Mouse (Mus musculus): ENCODE measurements around the gene Rapsn.

Gene Rapsn

GRCm38 (mm10) chr2:91081775-91082695 is 46.6 kb downstream of the Rapsn start, which contains the start of gene Spi1:
Spi1 (plus strand) TSS chr2:91082390.
- DNase-seq: no peak

GRCm38 (mm10) chr2:91082844-91083243 is 47.4 kb downstream of the Rapsn start:
- peak; percentile 67 to 80 for DNase-seq

- DNase-seq: peak in 1 of 2 experiments; percentile 19
These were observed 48.0 kb downstream of the Rapsn start for GRCm38 (mm10) chr2:91083366-91083940.

- DNase-seq: no peak
These were observed 48.9 kb downstream of the Rapsn start for GRCm38 (mm10) chr2:91084179-91084820.

- DNase-seq: no peak
These were observed 50.3 kb downstream of the Rapsn start for GRCm38 (mm10) chr2:91085494-91086391.

GRCm38 (mm10) chr2:91086392-91087237 is 51.2 kb downstream of the Rapsn start:
- no peak for DNase-seq

GRCm38 (mm10) chr2:91087453-91087852 is 52.0 kb downstream of the Rapsn start:
- DNase-seq: peak in 1 of 2 experiments; percentile 31

GRCm38 (mm10) chr2:91088987-91089386 is 53.6 kb downstream of the Rapsn start:
- no peak for DNase-seq

- no peak for DNase-seq
These were observed 54.8 kb downstream of the Rapsn start for GRCm38 (mm10) chr2:91090208-91090607.

GRCm38 (mm10) chr2:91090827-91091226 is 55.4 kb downstream of the Rapsn start:
- no peak for DNase-seq

Data from thymus, postnatal 36 days (tissue).